Mouse (Mus musculus): ENCODE data around the gene Rad54l2. TPM values are rescaled to one million over a fixed set of nuclear protein-coding genes. Genes with fewer than 3 reads are reported as not detected.

Rad54l2 gene
- polyA plus RNA-seq, 1 experiment: 10.7 TPM

GRCm38 (mm10) chr9:106716729-106717128 lies 72.3 kb downstream of the Rad54l2 start:
- Histone ChIP-seq H3K27ac (ENCODE audit: insufficient read depth, low read length) (no peak overlapping the region), H3K27me3 (ENCODE audit: control insufficient read depth, insufficient read depth, low read length) (no peaks in the 10 kb centered on the region), H3K4me1 (ENCODE audit: control insufficient read depth, insufficient read depth, low read length) (no peaks in the 10 kb centered on the region), H3K4me3 (replicated peaks; ENCODE audit: insufficient read depth, low read depth, low read length) (no peak overlapping the region)
- WGBS: 98% methylated on average over 4 of the region's 4 CpGs
- no peak for TF ChIP-seq POLR2A (IDR thresholded peaks at IDR 0.05; ENCODE audit: borderline replicate concordance, insufficient read depth, low read length)
- TF ChIP-seq CTCF (IDR thresholded peaks at IDR 0.05; ENCODE audit: borderline replicate concordance, insufficient read depth, low read depth, low read length): no peak
- DNase-seq: no peak

- TF ChIP-seq CTCF (IDR thresholded peaks at IDR 0.05; ENCODE audit: borderline replicate concordance, insufficient read depth, low read depth, low read length) (no peak), POLR2A (IDR thresholded peaks at IDR 0.05; ENCODE audit: borderline replicate concordance, insufficient read depth, low read length) (no peak)
- Histone ChIP-seq H3K4me1 (ENCODE audit: control insufficient read depth, insufficient read depth, low read length) (no peaks in the 10 kb centered on the region), H3K27me3 (ENCODE audit: control insufficient read depth, insufficient read depth, low read length) (no peaks in the 10 kb centered on the region), H3K27ac (ENCODE audit: insufficient read depth, low read length) (no peak overlapping the region), H3K4me3 (replicated peaks; ENCODE audit: insufficient read depth, low read depth, low read length) (no peak overlapping the region)
- 94% methylated on average over 2 of the region's 2 CpGs for WGBS
- DNase-seq: no peak
Measured at GRCm38 (mm10) chr9:106716232-106716631, 72.8 kb downstream of the Rad54l2 start.

GRCm38 (mm10) chr9:106712470-106712869 lies 76.5 kb downstream of the Rad54l2 start:
- TF ChIP-seq POLR2A (IDR thresholded peaks at IDR 0.05; ENCODE audit: borderline replicate concordance, insufficient read depth, low read length): no peak
- no peak for TF ChIP-seq CTCF (IDR thresholded peaks at IDR 0.05; ENCODE audit: borderline replicate concordance, insufficient read depth, low read depth, low read length)
- Histone ChIP-seq H3K27me3 (ENCODE audit: control insufficient read depth, insufficient read depth, low read length) (no peaks in the 10 kb centered on the region), H3K4me3 (replicated peaks; ENCODE audit: insufficient read depth, low read depth, low read length) (no peak overlapping the region), H3K4me1 (ENCODE audit: control insufficient read depth, insufficient read depth, low read length) (no peaks in the 10 kb centered on the region; the same call in 1 of the 2 replicates), H3K27ac (ENCODE audit: insufficient read depth, low read length) (no peak overlapping the region)
- WGBS: 96% methylated on average over 2 of the region's 2 CpGs
- DNase-seq: no peak

GRCm38 (mm10) chr9:106692973-106693481 lies 96.0 kb downstream of the Rad54l2 start:
- Histone ChIP-seq H3K4me3 (replicated peaks; ENCODE audit: insufficient read depth, low read depth, low read length) (no peak overlapping the region), H3K27ac (ENCODE audit: insufficient read depth, low read length) (no peak overlapping the region), H3K27me3 (ENCODE audit: control insufficient read depth, insufficient read depth, low read length) (no peaks in the 10 kb centered on the region), H3K4me1 (ENCODE audit: control insufficient read depth, insufficient read depth, low read length) (no peaks in the 10 kb centered on the region)
- TF ChIP-seq POLR2A (IDR thresholded peaks at IDR 0.05; ENCODE audit: borderline replicate concordance, insufficient read depth, low read length) (no peak), CTCF (IDR thresholded peaks at IDR 0.05; ENCODE audit: borderline replicate concordance, insufficient read depth, low read depth, low read length) (no peak)
- DNase-seq: no peak
- 23% methylated on average over 11 of the region's 11 CpGs for whole genome bisulfite sequencing

- H3K27me3 ChIP-seq (ENCODE audit: control insufficient read depth, insufficient read depth, low read length): no peaks in the 10 kb centered on the region
- no peak overlapping the region for H3K4me3 ChIP-seq (replicated peaks; ENCODE audit: insufficient read depth, low read depth, low read length)
- peaks cover 5% of the 10 kb centered on the region; the same call in 1 of the 2 replicates for H3K4me1 ChIP-seq (ENCODE audit: control insufficient read depth, insufficient read depth, low read length)
- TF ChIP-seq CTCF (IDR thresholded peaks at IDR 0.05; ENCODE audit: borderline replicate concordance, insufficient read depth, low read depth, low read length) (no peak), POLR2A (IDR thresholded peaks at IDR 0.05; ENCODE audit: borderline replicate concordance, insufficient read depth, low read length) (no peak)
- H3K27ac ChIP-seq (ENCODE audit: insufficient read depth, low read length): no peak overlapping the region
- WGBS: 76% methylated on average over 8 of the region's 8 CpGs
- no peak for DNase-seq
Measured at GRCm38 (mm10) chr9:106688834-106689233, 100.2 kb downstream of the Rad54l2 start.

GRCm38 (mm10) chr9:106686983-106687650 lies 101.9 kb downstream of the Rad54l2 start:
- WGBS: 36% methylated on average over 8 of the region's 8 CpGs
- no peak overlapping the region for H3K4me3 ChIP-seq (replicated peaks; ENCODE audit: insufficient read depth, low read depth, low read length)
- peaks cover 5% of the 10 kb centered on the region; the same call in 1 of the 2 replicates for H3K4me1 ChIP-seq (ENCODE audit: control insufficient read depth, insufficient read depth, low read length)
- no peaks in the 10 kb centered on the region for H3K27me3 ChIP-seq (ENCODE audit: control insufficient read depth, insufficient read depth, low read length)
- no peak overlapping the region for H3K27ac ChIP-seq (ENCODE audit: insufficient read depth, low read length)
- peak; percentile 70 to 74 for DNase-seq
- TF ChIP-seq CTCF (IDR thresholded peaks at IDR 0.05; ENCODE audit: borderline replicate concordance, insufficient read depth, low read depth, low read length): peak; percentile 87
- TF ChIP-seq POLR2A (IDR thresholded peaks at IDR 0.05; ENCODE audit: borderline replicate concordance, insufficient read depth, low read length): no peak

GRCm38 (mm10) chr9:106685249-106686101 lies 103.5 kb downstream of the Rad54l2 start, which contains the start of gene Tex264:
TSS of gene Tex264 (minus strand) at chr9:106685927.
- TF ChIP-seq CTCF (IDR thresholded peaks at IDR 0.05; ENCODE audit: borderline replicate concordance, insufficient read depth, low read depth, low read length) (no peak), POLR2A (IDR thresholded peaks at IDR 0.05; ENCODE audit: borderline replicate concordance, insufficient read depth, low read length) (peak; percentile 56)
- WGBS: under 1% methylated on average over 86 of the region's 86 CpGs
- H3K4me1 ChIP-seq (ENCODE audit: control insufficient read depth, insufficient read depth, low read length): peaks cover 5% of the 10 kb centered on the region; the same call in 1 of the 2 replicates
- peak within 1 kb of the TSS; percentile 33; the same call in 1 of the 2 replicates for H3K27ac ChIP-seq (ENCODE audit: insufficient read depth, low read length)
- H3K4me3 ChIP-seq (replicated peaks; ENCODE audit: insufficient read depth, low read depth, low read length): peak within 1 kb of the TSS; percentile 99
- peak; percentile 87 to 90 for DNase-seq
- no peaks in the 10 kb centered on the region for H3K27me3 ChIP-seq (ENCODE audit: control insufficient read depth, insufficient read depth, low read length)
